Mouse (Mus musculus) neural tube, embryonic 15.5 days (tissue): ENCODE results near the gene Onecut1. TPM values are rescaled to one million over a fixed set of nuclear protein-coding genes. Genes with fewer than 3 reads are reported as not detected.
A peak's percentile ranks its signal among the peaks of the same experiment; 100 is the strongest.

Experiments
- ATAC-seq: fragments of 200-750 bp; cut with Nextera tagmentation; 2 replicates; pipeline ENCODE4 v1.8.0; 2017; ENCODE audit warnings: mild to moderate bottlenecking, moderate TSS enrichment, moderate library complexity; ENCODE audit not compliant: low FRiP score
- H3K27ac ChIP-seq: fragments of 300-500 bp; sonication (generic); replicated peaks from 2 replicates; pipeline ENCODE4 v1.5.1; 2015; ENCODE audit warnings: mild to moderate bottlenecking, inconsistent platforms
- H3K27me3 ChIP-seq: fragments of 300-500 bp; sonication (generic); replicated peaks from 2 replicates; pipeline ENCODE4 v1.6.1; 2015; ENCODE audit warnings: inconsistent platforms
- H3K36me3 ChIP-seq: fragments of 300-500 bp; sonication (generic); 2 replicates; pipeline ENCODE4 v1.6.1; 2015; ENCODE audit warnings: inconsistent platforms
- H3K4me1 ChIP-seq: fragments of 300-500 bp; sonication (generic); 2 replicates; pipeline ENCODE4 v1.6.1; 2015; ENCODE audit warnings: inconsistent platforms
- H3K4me2 ChIP-seq: fragments of 300-500 bp; sonication (generic); 2 replicates; pipeline ENCODE4 v1.6.1; 2015; ENCODE audit warnings: inconsistent platforms, mild to moderate bottlenecking, moderate library complexity
- H3K4me3 ChIP-seq: fragments of 300-500 bp; sonication (generic); replicated peaks from 2 replicates; pipeline ENCODE4 v1.5.1; 2015; ENCODE audit warnings: mild to moderate bottlenecking, inconsistent platforms
- H3K9ac ChIP-seq: fragments of 300-500 bp; sonication (generic); replicated peaks from 2 replicates; pipeline ENCODE4 v1.6.1; 2015; ENCODE audit warnings: mild to moderate bottlenecking, inconsistent platforms
- H3K9me3 ChIP-seq: fragments of 300-500 bp; sonication (generic); replicated peaks from 2 replicates; pipeline ENCODE4 v1.6.1; 2016; ENCODE audit warnings: inconsistent platforms
- WGBS: fragments of 180-500 bp; shearing (Covaris S2); methylation state at CpG from one replicate; pipeline ENCODE4 v1.1.7; 2015; ENCODE audit warnings: mixed read lengths; 5-methylcytosine and 5-hydroxymethylcytosine counted together
- polyA plus RNA-seq: library from polyadenylated mRNA; unstranded; fragments of >200 nt; fragmentation: Nextera tagmentation; extraction: Ambion mirVana; gene quantifications from 2 replicates; pipeline ENCODE4 v1.2.1, GENCODE M21; 2015

Onecut1 gene
- polyA plus RNA-seq, 1 experiment from 2014 or later = 3.5 TPM

DNA sequence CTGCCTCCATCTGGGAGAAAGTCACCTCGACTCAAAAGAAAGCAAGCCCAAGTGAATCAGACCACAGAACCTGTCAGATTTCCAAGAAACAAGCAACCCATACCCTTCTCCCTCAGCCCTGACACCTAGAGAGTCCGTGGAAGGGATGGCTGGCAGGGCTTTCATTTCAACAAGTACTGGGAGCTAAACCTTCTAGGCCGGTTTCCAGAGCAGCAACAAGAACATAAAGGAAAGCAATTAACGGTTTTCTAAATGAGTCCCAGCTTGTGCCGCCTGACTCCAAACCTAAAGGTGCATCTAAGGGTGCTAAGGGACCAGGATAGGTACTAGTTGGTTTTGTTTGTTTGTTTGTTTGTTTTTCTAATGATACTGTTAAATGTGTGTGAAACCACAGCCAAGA, 10.1 kb upstream of the Onecut1 start:
- Histone ChIP-seq H3K9me3 (no peaks in the 10 kb centered on the region), H3K27ac (no peak overlapping the region), H3K4me3 (no peak overlapping the region), H3K9ac (no peak overlapping the region), H3K4me2 (no peak overlapping the region), H3K36me3 (no peaks in the 10 kb centered on the region), H3K27me3 (peaks cover 76% of the 10 kb centered on the region), H3K4me1 (peaks cover 19% of the 10 kb centered on the region)
- ATAC-seq = no peak
- 1% methylated on average over 5 of the region's 5 CpGs for WGBS

DNA sequence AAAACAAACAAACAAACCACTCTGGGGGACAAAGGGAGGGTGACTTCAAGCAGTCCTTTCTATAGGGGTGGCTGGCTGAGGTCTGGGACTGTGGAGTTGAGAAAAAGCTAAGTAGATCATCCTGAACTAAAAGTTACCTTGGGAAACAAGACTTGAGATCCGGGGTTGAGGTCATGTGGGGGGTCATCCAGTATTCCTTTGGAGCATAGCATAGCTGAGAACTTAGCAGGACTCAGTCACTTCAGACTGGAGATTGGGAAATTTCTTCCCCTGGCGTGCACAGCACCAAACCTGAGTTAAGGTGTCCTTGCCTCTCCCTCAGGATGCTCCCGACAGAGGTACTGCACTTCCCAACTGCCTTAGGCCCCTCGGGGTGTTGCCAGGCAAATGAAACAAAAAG, 9.4 kb upstream of the Onecut1 start:
- H3K4me1 ChIP-seq = peaks cover 15% of the 10 kb centered on the region
- no peak for ATAC-seq
- H3K4me3 ChIP-seq = no peak overlapping the region
- H3K27me3 ChIP-seq = peaks cover 76% of the 10 kb centered on the region
- H3K4me2 ChIP-seq = no peak overlapping the region
- no peaks in the 10 kb centered on the region for H3K36me3 ChIP-seq
- no peak overlapping the region for H3K27ac ChIP-seq
- H3K9me3 ChIP-seq = no peaks in the 10 kb centered on the region
- 2% methylated on average over 4 of the region's 4 CpGs for WGBS
- no peak overlapping the region for H3K9ac ChIP-seq

DNA sequence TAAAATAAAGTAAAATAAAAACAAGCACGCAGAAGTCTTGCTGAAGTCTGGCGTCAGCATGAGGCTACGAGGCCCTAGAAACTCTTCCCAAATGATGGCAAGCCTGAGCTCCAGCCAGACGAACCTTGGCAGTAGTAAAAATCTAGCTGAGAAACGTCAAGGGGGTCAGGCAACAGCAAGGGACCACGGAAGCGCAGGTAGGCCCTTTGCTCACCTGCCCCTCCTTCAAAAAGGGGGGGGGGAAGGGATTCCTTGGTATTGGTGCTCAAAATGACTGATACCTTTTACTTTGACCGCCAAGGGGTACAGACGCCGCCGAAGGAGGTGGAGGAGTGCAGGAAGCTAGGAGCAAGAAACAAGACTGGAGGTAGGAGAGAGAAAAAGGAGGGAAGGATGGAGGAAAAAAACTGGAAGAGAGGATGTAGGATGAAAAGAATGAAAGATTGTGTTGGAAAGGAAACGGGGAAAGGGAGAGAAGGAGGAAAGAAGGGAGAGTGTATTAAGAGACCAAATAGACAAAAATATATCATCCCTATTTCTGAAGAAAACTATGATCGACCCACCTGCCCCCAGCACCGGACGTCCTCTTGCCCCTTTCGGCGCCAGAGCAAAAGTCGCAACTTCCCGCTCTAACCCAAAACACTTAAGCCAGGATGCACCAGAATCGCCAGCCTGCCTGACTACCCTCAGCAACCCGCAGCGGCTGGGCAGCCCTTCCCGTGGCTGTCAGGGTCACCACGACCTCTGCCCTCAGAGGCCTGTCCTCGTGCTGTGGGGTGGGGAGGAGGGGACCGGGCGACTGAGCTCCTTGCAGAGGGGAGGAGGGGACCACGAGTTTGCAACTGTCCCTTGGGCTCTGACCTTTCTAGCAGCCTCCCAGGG, 8.3 kb upstream of the Onecut1 start:
- Histone ChIP-seq H3K9me3 (no peaks in the 10 kb centered on the region), H3K9ac (no peak overlapping the region), H3K4me2 (no peak overlapping the region), H3K36me3 (no peaks in the 10 kb centered on the region), H3K4me1 (peaks cover 12% of the 10 kb centered on the region), H3K4me3 (no peak overlapping the region), H3K27me3 (peaks cover 81% of the 10 kb centered on the region), H3K27ac (no peak overlapping the region)
- no peak for ATAC-seq
- WGBS = 1% methylated on average over 25 of the region's 28 CpGs

DNA sequence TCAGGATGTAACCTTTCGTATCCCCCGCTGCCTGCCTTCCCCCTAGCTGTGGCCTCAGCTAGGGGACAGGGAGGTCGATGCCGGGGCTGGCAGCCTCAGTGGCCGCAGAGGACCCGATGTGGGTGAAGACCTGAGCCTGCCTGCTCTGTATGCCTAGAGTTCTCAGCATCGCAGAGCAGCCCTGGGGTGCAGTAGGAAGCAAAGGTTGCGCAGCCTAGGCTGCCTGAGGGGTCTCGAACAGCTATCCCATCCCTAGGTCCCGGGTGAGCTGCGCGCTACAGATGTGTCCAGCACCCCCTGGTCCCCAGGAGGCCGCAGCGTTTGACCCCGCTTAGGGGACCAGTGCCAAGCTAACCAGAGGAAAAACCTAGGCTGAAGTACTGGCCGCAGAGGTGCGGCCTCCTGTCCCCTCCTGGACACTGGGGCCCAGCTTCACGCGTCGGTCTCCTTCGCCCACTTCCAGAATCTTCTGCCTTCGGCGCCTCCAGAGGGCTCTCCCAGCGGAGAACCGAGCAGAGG, 7.6 kb upstream of the Onecut1 start:
- no peak for ATAC-seq
- Histone ChIP-seq H3K4me3 (no peak overlapping the region), H3K4me2 (no peak overlapping the region), H3K9ac (no peak overlapping the region), H3K4me1 (peaks cover 5% of the 10 kb centered on the region), H3K9me3 (no peaks in the 10 kb centered on the region), H3K36me3 (no peaks in the 10 kb centered on the region), H3K27ac (no peak overlapping the region), H3K27me3 (peaks cover 85% of the 10 kb centered on the region)
- under 1% methylated on average over 25 of the region's 25 CpGs for WGBS

DNA sequence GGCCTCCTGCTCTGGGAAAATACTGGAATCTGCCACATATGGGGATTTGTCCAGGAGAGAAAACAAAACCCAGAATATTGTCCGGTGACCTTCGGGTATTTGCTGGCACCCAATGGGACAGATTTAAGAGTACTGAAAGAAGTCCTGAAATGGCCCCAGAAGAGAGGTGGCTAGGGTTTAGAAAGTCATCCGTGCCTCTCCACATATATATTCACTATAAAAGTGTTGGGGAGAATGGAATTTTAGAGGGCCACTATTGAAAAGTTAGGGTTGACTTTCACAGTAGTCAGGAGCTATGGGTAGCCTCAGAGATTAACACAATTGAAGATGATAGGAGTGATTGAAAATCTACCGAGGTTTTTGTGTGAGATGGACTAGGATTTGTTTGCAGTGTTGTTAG, 6.3 kb upstream of the Onecut1 start:
- ATAC-seq = no peak
- H3K4me3 ChIP-seq = no peak overlapping the region
- 2% methylated on average over 4 of the region's 4 CpGs for WGBS

DNA sequence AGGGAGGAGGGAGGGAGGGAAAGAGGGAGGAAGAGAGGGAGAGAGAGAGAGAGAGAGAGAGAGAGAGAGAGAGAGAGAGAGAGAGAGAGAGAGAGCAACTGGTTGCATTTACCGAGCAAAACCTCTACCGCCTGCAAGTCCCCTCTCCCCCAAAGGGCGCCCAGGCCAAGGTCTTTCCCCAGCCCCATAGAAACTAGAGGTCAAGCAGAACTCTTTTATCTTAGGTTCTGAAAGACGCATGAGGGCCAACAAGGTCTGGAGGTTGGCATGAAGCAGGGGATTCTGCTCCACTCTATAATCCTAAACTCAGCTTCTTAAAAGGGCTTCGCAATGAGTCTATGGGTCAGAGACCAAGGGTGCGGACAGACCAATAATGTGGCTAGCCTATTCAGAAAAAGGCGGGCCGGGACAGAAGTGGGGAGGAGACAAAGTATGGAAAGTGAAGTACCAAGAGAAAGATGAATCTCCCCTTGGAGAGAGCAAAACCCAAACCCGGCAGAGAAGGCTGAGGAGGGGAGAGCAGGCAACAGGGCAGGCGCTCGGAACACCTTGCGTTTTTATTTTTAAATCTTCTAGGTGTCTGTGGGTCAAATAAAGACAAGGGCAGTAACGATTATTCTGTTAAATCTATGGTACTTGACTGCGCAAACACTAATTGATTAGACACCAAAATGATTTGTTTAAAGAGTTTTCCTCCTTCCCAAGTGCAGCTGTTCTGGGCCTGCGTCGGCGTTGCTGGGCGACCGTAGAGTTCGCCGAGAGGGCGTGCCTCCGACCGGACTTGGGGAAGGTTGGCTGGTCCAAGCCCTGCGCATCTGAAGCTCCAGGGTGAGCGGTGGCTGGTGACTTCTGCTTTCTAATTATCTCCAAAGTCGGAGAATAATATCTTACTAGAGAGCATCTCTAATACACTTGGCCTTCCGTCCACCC, 4.9 kb upstream of the Onecut1 start:
- no peak for ATAC-seq

More for the DNA sequence above, 6.3 kb upstream of the Onecut1 start:
- H3K27me3 ChIP-seq = peaks cover 92% of the 10 kb centered on the region
- no peaks in the 10 kb centered on the region for H3K36me3 ChIP-seq
- H3K9me3 ChIP-seq = no peaks in the 10 kb centered on the region
- H3K27ac ChIP-seq = no peak overlapping the region
- H3K9ac ChIP-seq = no peak overlapping the region
- H3K4me2 ChIP-seq = no peak overlapping the region
- H3K4me1 ChIP-seq = no peaks in the 10 kb centered on the region

DNA sequence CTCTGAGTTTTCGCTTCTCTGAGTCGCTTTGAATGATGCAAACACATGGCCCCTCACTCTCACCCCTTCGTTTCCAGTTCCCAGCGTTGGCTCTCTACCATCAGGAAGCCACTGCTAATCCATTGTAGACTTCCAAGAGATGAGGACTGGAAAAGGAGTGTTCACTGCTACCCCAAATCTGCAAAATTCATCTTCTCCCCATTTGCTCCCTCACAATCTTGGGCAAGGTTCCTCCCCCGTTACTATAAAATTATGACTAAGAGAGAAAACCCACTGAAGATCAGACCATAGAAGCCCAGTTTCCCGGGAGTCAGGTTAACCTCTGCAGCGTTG, 4.2 kb upstream of the Onecut1 start:
- ATAC-seq = no peak
- Histone ChIP-seq H3K4me3 (no peak overlapping the region), H3K27me3 (peaks cover 89% of the 10 kb centered on the region), H3K36me3 (no peaks in the 10 kb centered on the region), H3K4me1 (peaks cover 20% of the 10 kb centered on the region), H3K27ac (no peak overlapping the region), H3K9me3 (no peaks in the 10 kb centered on the region), H3K4me2 (no peak overlapping the region), H3K9ac (no peak overlapping the region)
- WGBS = 3% methylated on average over 7 of the region's 7 CpGs

More for the DNA sequence above, 4.9 kb upstream of the Onecut1 start:
- no peaks in the 10 kb centered on the region for H3K9me3 ChIP-seq
- no peak overlapping the region for H3K4me3 ChIP-seq
- H3K27ac ChIP-seq = no peak overlapping the region
- H3K36me3 ChIP-seq = no peaks in the 10 kb centered on the region
- H3K4me1 ChIP-seq = peaks cover 14% of the 10 kb centered on the region
- 3% methylated on average over 28 of the region's 28 CpGs for WGBS
- H3K4me2 ChIP-seq = no peak overlapping the region
- H3K27me3 ChIP-seq = peaks cover 91% of the 10 kb centered on the region
- no peak overlapping the region for H3K9ac ChIP-seq

DNA sequence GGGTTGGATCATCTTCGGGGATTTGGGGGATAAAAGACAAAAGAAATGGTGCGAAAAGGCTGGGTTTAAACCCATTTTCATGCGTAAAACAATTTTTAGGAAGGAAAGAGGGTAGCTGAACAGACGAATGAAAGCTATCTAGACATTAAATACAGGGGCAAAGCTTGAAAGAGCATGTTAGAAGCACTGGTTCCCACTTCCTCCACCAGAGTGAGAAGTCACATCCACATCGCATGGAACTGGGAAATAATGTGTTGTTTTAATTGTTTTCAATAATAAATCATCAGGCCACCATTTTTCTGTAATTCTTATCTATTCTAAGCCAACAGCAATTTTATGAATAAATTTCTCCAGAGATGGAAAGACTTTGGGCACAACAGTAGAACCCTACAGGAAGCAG, 3.6 kb upstream of the Onecut1 start:
- Histone ChIP-seq H3K27me3 (peaks cover 88% of the 10 kb centered on the region), H3K4me1 (peaks cover 27% of the 10 kb centered on the region), H3K4me2 (no peak overlapping the region), H3K36me3 (no peaks in the 10 kb centered on the region), H3K9ac (no peak overlapping the region), H3K4me3 (no peak overlapping the region), H3K27ac (no peak overlapping the region), H3K9me3 (no peaks in the 10 kb centered on the region)
- ATAC-seq = no peak
- WGBS = 8% methylated on average over 5 of the region's 5 CpGs

DNA sequence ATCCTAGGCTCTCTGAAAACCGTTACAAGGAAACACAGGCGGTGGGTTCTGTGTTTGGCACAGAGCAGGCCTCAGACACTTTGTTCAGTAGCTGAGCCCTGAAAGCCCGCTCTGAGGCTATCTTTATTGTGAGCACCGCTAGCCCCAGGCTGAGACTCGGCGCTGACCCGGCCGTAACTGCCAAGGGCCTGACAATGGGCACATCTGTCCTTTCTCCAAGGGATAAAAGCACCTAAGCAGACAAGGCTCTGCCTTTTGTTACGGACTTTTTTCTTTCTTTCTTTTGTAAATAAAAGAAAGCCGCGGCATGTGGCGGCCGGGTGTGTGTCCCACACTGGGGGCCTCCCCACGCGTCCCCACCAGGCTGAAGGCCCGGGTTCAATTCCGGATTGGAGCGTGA, 1.3 kb upstream of the Onecut1 start:
- Histone ChIP-seq H3K36me3 (no peaks in the 10 kb centered on the region), H3K27ac (no peak overlapping the region), H3K27me3 (peaks cover 93% of the 10 kb centered on the region), H3K4me3 (no peak overlapping the region), H3K9me3 (no peaks in the 10 kb centered on the region), H3K4me2 (peak overlapping the region; percentile 94; the same call in 1 of the 2 replicates), H3K4me1 (peaks cover 38% of the 10 kb centered on the region), H3K9ac (no peak overlapping the region)
- ATAC-seq = no peak
- WGBS = 10% methylated on average over 18 of the region's 18 CpGs

DNA sequence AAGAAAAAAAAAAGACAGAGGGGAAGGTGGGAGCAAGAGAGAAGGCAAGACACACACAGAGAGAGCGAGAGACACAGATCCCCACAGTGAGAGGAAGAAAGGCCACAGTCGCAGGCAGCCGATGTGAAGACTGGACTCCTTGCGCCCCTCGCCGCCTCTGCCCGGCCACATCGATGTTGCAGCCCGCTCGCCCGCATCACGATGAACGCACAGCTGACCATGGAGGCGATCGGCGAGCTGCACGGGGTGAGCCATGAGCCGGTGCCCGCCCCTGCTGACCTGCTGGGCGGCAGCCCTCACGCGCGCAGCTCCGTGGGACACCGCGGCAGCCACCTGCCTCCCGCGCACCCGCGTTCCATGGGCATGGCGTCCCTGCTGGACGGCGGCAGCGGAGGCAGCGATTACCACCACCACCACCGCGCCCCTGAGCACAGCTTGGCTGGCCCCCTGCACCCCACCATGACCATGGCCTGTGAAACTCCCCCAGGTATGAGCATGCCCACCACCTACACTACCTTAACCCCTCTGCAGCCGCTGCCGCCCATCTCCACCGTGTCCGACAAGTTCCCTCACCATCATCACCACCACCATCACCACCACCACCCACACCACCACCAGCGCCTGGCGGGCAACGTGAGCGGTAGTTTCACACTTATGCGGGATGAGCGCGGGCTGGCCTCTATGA, 517 bp downstream of the Onecut1 start:
- Histone ChIP-seq H3K4me2 (peak overlapping the region; percentile 94), H3K27me3 (peaks cover 93% of the 10 kb centered on the region)

More for the DNA sequence above, 517 bp downstream of the Onecut1 start:
- Histone ChIP-seq H3K27ac (peak overlapping the region; percentile 37; the same call in 1 of the 2 replicates), H3K9ac (peak overlapping the region; percentile 49), H3K36me3 (no peaks in the 10 kb centered on the region), H3K4me1 (peaks cover 42% of the 10 kb centered on the region), H3K4me3 (peak overlapping the region; percentile 48), H3K9me3 (no peaks in the 10 kb centered on the region)
- under 1% methylated on average over 48 of the region's 48 CpGs for WGBS
- ATAC-seq = peak; percentile 34
